Mouse (Mus musculus): ENCODE measurements around the gene Tmem220. TPM values are rescaled to one million over a fixed set of nuclear protein-coding genes. Genes with fewer than 3 reads are reported as not detected.

Tmem220 gene
- total and polyA plus RNA-seq, 3 experiments: 2.6 to 8.6 (median 6.8) TPM

- no peak for DNase-seq
These were observed 29.9 kb downstream of the Tmem220 start for GRCm38 (mm10) chr11:67054754-67055365.

DNA sequence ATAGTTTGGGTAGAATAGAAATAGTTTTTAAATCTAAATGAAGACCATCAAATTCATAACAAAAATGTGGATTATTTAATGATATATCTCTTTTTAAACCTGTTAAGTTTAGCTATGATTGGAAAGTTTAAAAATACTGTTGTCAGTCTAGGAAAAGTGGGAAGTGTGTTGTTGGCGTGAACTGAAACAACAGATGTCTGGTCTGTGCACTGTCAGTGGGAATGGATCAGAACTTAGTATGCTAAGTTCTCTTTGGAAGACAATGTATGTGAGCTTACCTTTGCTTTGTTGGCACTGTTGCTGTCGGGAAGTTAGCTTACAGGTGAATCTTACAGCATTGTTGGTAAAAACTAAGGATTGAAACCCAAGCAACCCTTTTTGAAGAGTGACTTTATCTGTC lies 36.4 kb downstream of the Tmem220 start:
- no peak for DNase-seq

DNA sequence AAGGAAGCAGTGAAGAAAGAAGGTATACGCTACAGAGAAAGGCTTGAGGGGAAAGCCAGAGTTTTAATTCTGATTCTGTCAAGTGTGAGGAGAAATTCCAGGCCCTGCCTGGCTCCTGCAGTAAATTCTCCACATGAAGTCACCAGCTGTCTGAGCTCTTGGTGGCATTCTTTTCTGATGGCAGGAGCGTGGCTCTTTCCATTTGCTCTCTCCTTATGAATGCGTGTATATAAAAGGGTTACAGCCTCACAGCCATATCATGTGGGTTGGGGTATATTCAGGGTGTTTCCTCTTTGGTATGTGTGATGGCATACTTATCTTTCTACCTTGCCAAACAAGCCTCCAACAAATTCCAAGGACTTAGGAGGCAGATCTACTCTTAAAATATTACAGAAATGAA lies 37.8 kb downstream of the Tmem220 start:
- no peak for DNase-seq

DNA sequence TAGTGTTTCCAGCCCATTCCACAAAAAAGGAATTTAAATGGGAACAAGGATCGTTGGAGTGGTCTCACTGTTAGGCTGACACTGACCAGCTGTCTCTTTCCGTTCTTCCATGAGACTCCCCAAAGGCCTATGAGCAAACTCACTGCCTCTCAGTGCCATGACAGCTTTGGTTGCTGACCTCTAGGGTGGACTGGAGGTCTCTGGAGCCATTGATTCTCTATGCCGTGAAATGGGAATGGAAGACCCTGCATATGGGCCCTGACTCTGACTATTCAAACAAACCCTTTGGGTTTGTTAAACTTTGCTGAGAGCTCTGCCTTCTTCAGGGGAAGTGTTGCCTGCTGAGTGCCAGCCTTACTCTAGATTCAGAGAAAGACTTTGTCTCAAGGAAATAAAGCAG lies 42.8 kb downstream of the Tmem220 start:
- no peak for DNase-seq

DNA sequence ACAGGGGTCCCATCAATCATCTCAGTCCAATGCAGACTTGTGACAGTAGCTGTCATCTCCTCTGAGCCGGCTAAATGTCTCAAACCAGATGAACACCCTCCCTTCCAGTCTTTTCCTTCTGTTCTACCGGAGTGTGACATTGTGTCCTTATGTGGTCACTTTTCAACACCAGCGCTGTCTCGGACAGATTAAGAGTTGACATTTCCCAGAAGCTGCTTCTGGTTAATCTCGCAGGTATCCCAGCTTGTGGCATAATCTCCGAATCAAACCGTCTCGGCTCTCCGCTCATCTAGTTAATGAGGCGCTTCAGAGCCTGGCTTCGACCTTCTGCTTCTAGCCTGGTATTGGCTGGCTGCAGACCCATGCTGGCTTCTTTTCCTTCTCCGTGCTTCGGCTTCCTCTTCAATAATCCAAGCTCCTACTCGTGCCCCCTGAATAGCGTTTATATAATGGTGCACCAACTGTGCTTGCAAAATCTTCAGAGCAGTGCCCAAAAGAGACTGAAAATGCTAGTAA lies 47.7 kb downstream of the Tmem220 start:
- DNase-seq: no peak

GRCm38 (mm10) chr11:67075036-67075435 lies 50.1 kb downstream of the Tmem220 start:
- DNase-seq: no peak

GRCm38 (mm10) chr11:67076781-67077180 lies 51.8 kb downstream of the Tmem220 start:
- peak; percentile 11 for DNase-seq

- no peak for DNase-seq
These were observed 52.5 kb downstream of the Tmem220 start for GRCm38 (mm10) chr11:67077435-67077834.

DNA sequence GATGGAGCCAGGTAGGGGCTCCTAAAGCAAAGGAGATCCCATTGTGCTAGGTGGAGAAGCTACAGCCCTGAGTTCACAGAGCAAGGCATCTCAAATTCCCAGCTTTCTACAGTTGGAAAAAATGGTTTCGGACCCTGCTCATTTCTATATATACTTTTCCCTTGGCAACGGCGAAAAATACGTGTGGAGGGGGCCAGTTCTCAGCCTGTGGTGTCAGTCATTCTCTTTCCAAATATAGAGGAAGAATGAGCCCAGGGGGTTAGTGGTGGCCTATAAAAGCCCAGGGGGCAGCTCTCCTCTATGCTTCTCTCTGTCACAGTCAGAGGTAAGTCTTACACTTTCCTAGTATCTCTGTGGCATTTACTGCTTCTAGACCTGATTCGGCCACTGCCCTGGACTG lies 53.0 kb downstream of the Tmem220 start, which contains the start of gene Myh3:
Gene Myh3 (plus strand): TSS at position 301 of the 400 bp plus-strand sequence.
- DNase-seq: no peak

DNA sequence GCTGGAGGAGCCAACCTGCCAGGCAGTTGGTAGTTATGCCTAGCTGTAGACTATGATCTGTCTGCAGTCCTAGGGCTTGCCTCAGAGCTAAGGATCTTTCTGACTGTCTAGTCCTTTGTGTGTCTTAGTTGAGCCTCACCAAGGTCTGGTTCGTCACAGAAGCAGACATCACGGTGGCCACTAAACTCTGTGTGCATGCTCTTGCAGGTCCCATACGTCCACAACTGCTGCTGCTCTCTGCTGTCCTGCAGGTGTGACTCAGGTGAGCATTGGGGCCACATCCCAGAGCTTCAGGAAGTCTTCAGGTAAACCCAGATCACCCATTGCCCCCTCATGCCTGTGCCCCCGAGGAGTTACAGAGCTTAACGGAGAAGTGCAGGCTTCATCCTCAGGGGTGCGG lies 53.9 kb downstream of the Tmem220 start:
- DNase-seq: no peak

DNA sequence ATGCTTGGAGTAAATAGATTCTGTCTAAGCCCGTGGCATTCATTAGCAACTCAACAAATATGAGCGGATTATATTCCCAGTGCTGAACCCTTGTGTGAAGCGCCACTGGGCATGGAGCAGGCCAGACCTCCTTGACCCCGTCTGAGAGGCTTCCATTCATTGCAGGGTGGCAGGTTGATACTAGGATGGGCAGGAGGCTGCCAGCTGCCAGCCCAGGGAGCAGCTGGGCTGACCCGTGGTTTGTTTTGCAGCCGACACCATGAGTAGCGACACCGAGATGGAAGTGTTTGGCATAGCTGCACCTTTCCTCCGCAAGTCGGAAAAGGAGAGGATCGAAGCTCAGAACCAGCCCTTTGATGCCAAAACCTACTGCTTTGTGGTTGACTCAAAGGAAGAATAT lies 54.8 kb downstream of the Tmem220 start:
- no peak for DNase-seq

DNA sequence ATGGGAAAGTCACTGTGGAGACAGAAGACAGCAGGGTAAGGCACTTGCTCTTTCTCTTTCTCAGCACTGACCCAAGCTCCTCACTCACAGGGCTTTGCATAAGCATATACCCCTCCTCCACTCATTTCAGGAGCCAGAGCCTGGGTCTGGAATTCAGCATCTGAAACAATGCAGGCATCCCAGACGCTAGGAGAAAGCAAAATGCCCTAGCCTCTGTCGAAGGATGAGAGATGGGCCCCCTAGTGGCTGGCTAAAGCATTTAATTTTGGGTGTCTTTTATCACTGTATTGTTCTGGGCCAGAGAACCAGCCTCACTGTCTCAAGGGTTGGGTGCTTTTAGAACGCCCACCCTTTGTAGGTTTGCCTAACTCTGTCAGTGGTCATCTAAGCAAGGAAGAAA lies 55.2 kb downstream of the Tmem220 start:
- peak; percentile 68 for DNase-seq

- DNase-seq: peak; percentile 19
These were observed 56.2 kb downstream of the Tmem220 start for GRCm38 (mm10) chr11:67081125-67081649.

DNA sequence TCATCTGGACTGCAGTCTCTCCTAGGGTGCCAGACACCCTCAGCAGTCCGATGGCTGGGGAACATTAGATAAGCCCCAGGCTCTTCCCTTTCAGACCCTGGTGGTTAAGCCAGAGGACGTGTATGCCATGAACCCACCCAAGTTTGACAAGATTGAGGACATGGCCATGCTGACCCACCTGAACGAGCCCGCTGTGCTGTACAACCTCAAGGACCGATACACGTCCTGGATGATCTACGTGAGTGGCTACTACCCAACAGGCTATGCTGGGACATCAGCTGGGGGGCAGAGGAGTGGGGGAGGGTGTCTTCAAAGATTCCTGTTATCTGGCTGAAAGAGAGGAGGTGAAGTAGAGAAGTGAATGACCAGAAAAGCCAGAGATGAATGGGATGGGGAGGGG lies 57.2 kb downstream of the Tmem220 start:
- DNase-seq: no peak

GRCm38 (mm10) chr11:67082793-67083192 lies 57.8 kb downstream of the Tmem220 start:
- no peak for DNase-seq

DNA sequence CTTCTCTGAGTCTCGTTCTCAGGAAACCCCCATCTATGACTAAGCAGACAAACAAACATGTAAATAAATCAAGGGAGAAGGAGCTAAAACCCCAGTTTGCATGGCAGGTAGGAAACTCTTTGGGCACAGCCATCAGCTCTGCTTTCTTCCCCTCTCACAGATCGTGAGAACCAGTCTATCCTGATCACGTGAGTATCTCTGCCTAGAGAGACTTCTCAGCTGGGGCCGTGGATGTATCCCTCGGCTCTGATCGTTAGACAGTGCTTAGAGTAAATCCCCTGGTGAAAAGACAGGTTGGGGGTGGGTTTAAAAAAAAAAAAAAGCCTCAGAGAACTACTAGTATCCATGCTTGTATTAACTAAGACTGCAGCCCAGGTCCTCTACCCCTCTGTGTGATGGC lies 58.3 kb downstream of the Tmem220 start:
- DNase-seq: no peak

- DNase-seq: no peak
These were observed 58.9 kb downstream of the Tmem220 start for GRCm38 (mm10) chr11:67083712-67084340.

Other genes starting within 250 kb of the Tmem220 start
- 10 to 100 TPM in 1 of 2 experiments, 1 to 10 TPM in 1; 7.8 to 15.3 TPM for gene Pirt, start 113.2 kb upstream of the Tmem220 start, total RNA-seq (2021)
- 1.9 and 2.7 TPM in 2 replicates for gene Pirt, start 113.2 kb upstream of the Tmem220 start, polyA plus RNA-seq (2012; rRNA removed)
- gene Tmem238l, start 68.5 kb upstream of the Tmem220 start, total RNA-seq (2021): not detected
- not detected in 2 replicates for gene Tmem238l, start 68.5 kb upstream of the Tmem220 start, polyA plus RNA-seq (2012; rRNA removed)
- gene Adprm, start 27.4 kb downstream of the Tmem220 start, total RNA-seq (2021): 10 to 100 TPM; 23.1 to 26.1 TPM
- gene Adprm, start 27.4 kb downstream of the Tmem220 start, polyA plus RNA-seq (2012; rRNA removed): 3.8 and 4.1 TPM in 2 replicates
- gene Sco1, start 27.5 kb downstream of the Tmem220 start, total RNA-seq (2021): 10 to 100 TPM; 19.5 to 22.7 TPM
- 10.5 and 12.0 TPM in 2 replicates for gene Sco1, start 27.5 kb downstream of the Tmem220 start, polyA plus RNA-seq (2012; rRNA removed)
- under 1 TPM; 0.06 to 0.14 TPM for gene Myh3, start 53.1 kb downstream of the Tmem220 start, total RNA-seq (2021)
- not detected in 2 replicates for gene Myh3, start 53.1 kb downstream of the Tmem220 start, polyA plus RNA-seq (2012; rRNA removed)
- gene Myh2, start 145.9 kb downstream of the Tmem220 start, total RNA-seq (2021): not detected
- 0.03 TPM in 1 of 2 replicates, not detected in the other for gene Myh2, start 145.9 kb downstream of the Tmem220 start, polyA plus RNA-seq (2012; rRNA removed)
- gene Myh1, start 174.9 kb downstream of the Tmem220 start, total RNA-seq (2021): under 1 TPM in 1 of 2 experiments, not detected in 1; 0.07 TPM
- not detected in 2 replicates for gene Myh1, start 174.9 kb downstream of the Tmem220 start, polyA plus RNA-seq (2012; rRNA removed)
- not detected for gene Myh4, start 212.9 kb downstream of the Tmem220 start, total RNA-seq (2021)
- not detected in 2 replicates for gene Myh4, start 212.9 kb downstream of the Tmem220 start, polyA plus RNA-seq (2012; rRNA removed)

All from adrenal gland, adult 2 months (tissue).